Mouse (Mus musculus): ENCODE data around the gene Gdf15. TPM values are rescaled to one million over a fixed set of nuclear protein-coding genes. Genes with fewer than 3 reads are reported as not detected.

Gene Gdf15
- polyA plus RNA-seq, 1 experiment from 2014 or later, result not detected

DNA sequence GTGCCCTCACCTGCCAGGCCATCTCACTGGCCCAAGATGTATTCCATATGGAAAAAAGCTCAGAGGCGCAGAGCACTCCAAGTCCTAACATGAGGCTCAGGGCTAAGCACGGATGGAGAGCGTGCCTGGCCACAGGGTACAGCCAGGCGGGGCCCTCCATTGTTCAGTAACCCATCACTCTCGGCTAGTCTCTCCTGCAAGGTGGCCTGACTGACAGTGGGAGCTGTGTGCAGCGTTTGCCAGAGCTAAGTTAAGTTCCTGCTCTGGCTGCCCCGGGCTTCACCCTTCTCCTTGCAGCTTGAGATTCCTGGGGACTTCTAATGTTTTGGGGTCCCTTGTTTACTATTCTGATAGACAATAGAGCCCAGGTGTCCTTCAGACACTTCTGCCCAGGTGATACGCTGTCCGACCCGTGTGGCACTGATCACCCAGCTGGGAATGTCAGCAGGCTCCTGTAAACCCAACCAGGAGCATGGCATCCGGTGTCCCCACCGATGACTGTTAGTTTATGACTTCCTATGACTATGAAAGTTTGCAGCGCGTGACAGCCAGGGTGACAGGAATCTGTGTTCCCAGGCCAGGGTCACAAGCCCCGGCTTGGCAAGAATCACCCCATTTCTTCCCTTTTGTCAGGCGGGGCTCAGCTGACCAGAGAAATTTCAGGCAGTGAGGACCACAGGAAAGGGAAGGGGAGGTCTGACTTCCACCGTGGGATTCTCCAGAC lies 13.4 kb upstream of the Gdf15 start:
- H3K4me1 ChIP-seq (replicated peaks; ENCODE audit: control insufficient read depth, insufficient read depth, low read length), result no peaks in the 10 kb centered on the region
- H3K27ac ChIP-seq (ENCODE audit: low read depth, low read length), result no peak overlapping the region
- no peaks in the 10 kb centered on the region for H3K27me3 ChIP-seq (ENCODE audit: control insufficient read depth, insufficient read depth, low read length)
- no peak overlapping the region for H3K9ac ChIP-seq (ENCODE audit: low read length)
- H3K4me2 ChIP-seq (ENCODE audit: low read depth, low read length, severe bottlenecking), result no peak overlapping the region
- 68% methylated on average over 17 of the region's 17 CpGs for WGBS
- no peaks in the 10 kb centered on the region for H3K9me3 ChIP-seq (ENCODE audit: control insufficient read depth, low read length)
- H3K4me3 ChIP-seq (ENCODE audit: low read depth, low read length), result no peak overlapping the region
- H3K36me3 ChIP-seq (ENCODE audit: control insufficient read depth, insufficient read depth, low read length), result peaks cover 5% of the 10 kb centered on the region; the same call in 1 of the 2 replicates
- ATAC-seq (replicated peaks; ENCODE audit: low FRiP score), result no peak
- no peak for DNase-seq (ENCODE audit: low spot score)

DNA sequence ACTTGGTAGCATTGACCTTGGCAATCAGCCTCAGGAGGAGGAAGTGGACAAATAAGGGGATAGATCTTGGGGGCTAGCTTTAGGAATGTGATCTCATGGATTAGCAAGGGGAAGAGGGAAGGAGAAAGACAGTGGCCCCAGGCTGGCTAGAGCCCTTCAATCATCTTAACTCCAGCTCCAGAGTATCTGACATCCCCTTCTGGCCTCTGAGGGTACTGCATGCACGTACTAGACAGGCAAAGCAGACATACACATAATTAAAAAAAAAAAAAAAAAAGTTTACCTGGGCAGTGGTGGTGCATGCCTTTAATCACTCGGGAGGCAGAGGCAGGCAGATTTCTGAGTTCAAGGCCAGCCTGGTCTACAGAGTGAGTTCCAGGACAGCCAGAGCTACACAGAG lies 11.8 kb upstream of the Gdf15 start:
- Histone ChIP-seq H3K4me1 (replicated peaks; ENCODE audit: control insufficient read depth, insufficient read depth, low read length) (no peaks in the 10 kb centered on the region), H3K27ac (ENCODE audit: low read depth, low read length) (no peak overlapping the region), H3K9me3 (ENCODE audit: control insufficient read depth, low read length) (no peaks in the 10 kb centered on the region), H3K4me3 (ENCODE audit: low read depth, low read length) (no peak overlapping the region), H3K9ac (ENCODE audit: low read length) (no peak overlapping the region), H3K27me3 (ENCODE audit: control insufficient read depth, insufficient read depth, low read length) (no peaks in the 10 kb centered on the region), H3K4me2 (ENCODE audit: low read depth, low read length, severe bottlenecking) (no peak overlapping the region), H3K36me3 (ENCODE audit: control insufficient read depth, insufficient read depth, low read length) (no peaks in the 10 kb centered on the region; the same call in 1 of the 2 replicates)
- WGBS, result 85% methylated on average over 2 of the region's 2 CpGs
- DNase-seq (ENCODE audit: low spot score), result no peak
- ATAC-seq (replicated peaks; ENCODE audit: low FRiP score), result no peak

DNA sequence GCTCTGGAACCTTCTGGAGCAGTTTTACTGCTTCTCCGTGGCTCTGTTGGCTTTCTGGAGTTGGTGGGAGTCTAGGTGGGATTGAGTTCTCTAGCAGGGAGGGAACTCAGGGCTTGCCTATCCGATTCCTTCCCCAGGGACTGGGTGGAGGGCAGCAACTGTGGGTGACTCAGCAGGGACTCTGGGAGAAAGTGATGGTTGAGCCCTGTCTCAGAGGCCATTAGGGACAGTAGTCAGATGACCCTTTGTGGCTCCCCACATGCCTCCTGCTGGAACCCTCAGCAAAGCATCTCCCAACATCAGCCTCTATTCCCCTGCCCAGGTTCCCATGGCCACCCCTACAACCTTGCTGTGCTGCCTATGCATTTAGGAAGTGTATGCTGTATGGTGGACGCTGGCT lies 10.8 kb upstream of the Gdf15 start:
- Histone ChIP-seq H3K27me3 (ENCODE audit: control insufficient read depth, insufficient read depth, low read length) (no peaks in the 10 kb centered on the region), H3K4me3 (ENCODE audit: low read depth, low read length) (no peak overlapping the region), H3K4me2 (ENCODE audit: low read depth, low read length, severe bottlenecking) (no peak overlapping the region), H3K9me3 (ENCODE audit: control insufficient read depth, low read length) (no peaks in the 10 kb centered on the region), H3K4me1 (replicated peaks; ENCODE audit: control insufficient read depth, insufficient read depth, low read length) (no peaks in the 10 kb centered on the region), H3K36me3 (ENCODE audit: control insufficient read depth, insufficient read depth, low read length) (no peaks in the 10 kb centered on the region), H3K9ac (ENCODE audit: low read length) (no peak overlapping the region), H3K27ac (ENCODE audit: low read depth, low read length) (no peak overlapping the region)
- DNase-seq (ENCODE audit: low spot score), result no peak
- WGBS, result 75% methylated on average over 3 of the region's 3 CpGs
- ATAC-seq (replicated peaks; ENCODE audit: low FRiP score), result no peak

DNA sequence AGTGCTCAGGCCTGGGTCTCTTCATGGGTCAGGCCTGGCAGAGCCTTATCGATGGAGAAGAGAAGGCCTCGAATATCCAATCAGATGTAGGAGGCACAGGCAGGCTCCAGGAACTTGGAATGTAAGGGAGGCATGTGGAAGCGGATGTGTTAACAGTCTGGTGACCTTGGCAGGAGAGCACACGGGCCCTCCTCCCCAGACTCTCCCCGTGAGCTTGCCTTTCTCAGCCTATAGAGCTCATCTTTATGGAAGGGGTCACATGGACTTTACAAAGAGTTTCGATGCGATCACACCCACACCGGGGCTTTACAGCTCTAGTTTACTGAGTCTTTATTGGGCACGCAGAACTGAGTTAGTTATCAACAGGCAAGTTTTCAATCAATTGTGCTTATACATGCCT lies 6.5 kb upstream of the Gdf15 start:
- no peak overlapping the region for H3K27ac ChIP-seq (ENCODE audit: low read depth, low read length)
- DNase-seq (ENCODE audit: low spot score) (no peak), ATAC-seq (replicated peaks; ENCODE audit: low FRiP score) (no peak)
- no peaks in the 10 kb centered on the region for H3K36me3 ChIP-seq (ENCODE audit: control insufficient read depth, insufficient read depth, low read length)
- H3K4me1 ChIP-seq (replicated peaks; ENCODE audit: control insufficient read depth, insufficient read depth, low read length), result no peaks in the 10 kb centered on the region
- no peaks in the 10 kb centered on the region for H3K27me3 ChIP-seq (ENCODE audit: control insufficient read depth, insufficient read depth, low read length)
- H3K4me2 ChIP-seq (ENCODE audit: low read depth, low read length, severe bottlenecking), result no peak overlapping the region
- WGBS, result 81% methylated on average over 9 of the region's 9 CpGs
- H3K9me3 ChIP-seq (ENCODE audit: control insufficient read depth, low read length), result no peaks in the 10 kb centered on the region
- no peak overlapping the region for H3K9ac ChIP-seq (ENCODE audit: low read length)
- H3K4me3 ChIP-seq (ENCODE audit: low read depth, low read length), result no peak overlapping the region

DNA sequence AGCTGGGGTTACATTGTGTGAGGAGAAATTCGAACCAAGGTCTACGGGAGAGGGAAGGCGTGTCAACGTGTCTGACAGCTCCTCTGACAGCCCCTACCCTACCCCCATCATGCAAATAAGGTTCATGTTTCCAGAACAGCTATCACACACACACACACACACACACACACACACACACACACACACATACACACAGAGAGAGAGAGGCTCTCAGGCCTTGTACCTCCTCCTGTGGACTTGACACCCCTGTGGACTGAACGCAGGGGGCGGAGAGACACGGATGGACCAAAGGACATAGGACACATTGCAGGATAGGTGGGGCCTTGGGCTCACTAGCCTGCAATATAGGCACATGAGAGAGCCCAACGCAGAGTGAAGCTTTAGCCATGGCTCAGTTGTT lies 4.6 kb upstream of the Gdf15 start:
- peaks cover 2% of the 10 kb centered on the region; the same call in 1 of the 2 replicates for H3K27me3 ChIP-seq (ENCODE audit: control insufficient read depth, insufficient read depth, low read length)
- ATAC-seq (replicated peaks; ENCODE audit: low FRiP score), result no peak
- H3K27ac ChIP-seq (ENCODE audit: low read depth, low read length), result no peak overlapping the region
- H3K9ac ChIP-seq (ENCODE audit: low read length), result peak overlapping the region; percentile 32; the same call in 1 of the 2 replicates
- H3K4me1 ChIP-seq (replicated peaks; ENCODE audit: control insufficient read depth, insufficient read depth, low read length), result no peaks in the 10 kb centered on the region
- H3K9me3 ChIP-seq (ENCODE audit: control insufficient read depth, low read length), result no peaks in the 10 kb centered on the region
- H3K4me3 ChIP-seq (ENCODE audit: low read depth, low read length), result no peak overlapping the region
- 66% methylated on average over 8 of the region's 8 CpGs for WGBS
- no peak for DNase-seq (ENCODE audit: low spot score)
- H3K4me2 ChIP-seq (ENCODE audit: low read depth, low read length, severe bottlenecking), result no peak overlapping the region
- no peaks in the 10 kb centered on the region for H3K36me3 ChIP-seq (ENCODE audit: control insufficient read depth, insufficient read depth, low read length)

DNA sequence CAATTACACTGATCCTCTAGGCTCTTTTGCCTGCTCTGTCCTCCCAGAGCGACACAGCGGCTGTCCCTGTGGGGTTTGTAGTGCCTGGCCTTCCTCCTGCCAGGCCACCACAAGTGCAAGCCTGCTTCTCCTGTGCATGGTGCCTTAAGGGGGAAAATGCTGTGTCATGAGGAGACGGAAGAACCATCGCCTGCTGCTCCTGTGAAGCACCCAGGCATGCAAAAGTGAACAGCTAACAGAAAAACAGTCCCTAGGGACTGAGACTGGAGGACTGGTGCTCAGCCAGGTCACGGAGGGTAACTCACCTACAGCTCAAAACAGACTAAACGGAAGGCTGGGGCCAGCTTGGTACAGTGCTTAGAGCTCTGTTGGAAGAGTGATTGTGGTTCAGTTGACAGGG lies 3.3 kb upstream of the Gdf15 start:
- no peak overlapping the region for H3K4me2 ChIP-seq (ENCODE audit: low read depth, low read length, severe bottlenecking)
- H3K9ac ChIP-seq (ENCODE audit: low read length), result no peak overlapping the region
- H3K27ac ChIP-seq (ENCODE audit: low read depth, low read length), result no peak overlapping the region

DNA sequence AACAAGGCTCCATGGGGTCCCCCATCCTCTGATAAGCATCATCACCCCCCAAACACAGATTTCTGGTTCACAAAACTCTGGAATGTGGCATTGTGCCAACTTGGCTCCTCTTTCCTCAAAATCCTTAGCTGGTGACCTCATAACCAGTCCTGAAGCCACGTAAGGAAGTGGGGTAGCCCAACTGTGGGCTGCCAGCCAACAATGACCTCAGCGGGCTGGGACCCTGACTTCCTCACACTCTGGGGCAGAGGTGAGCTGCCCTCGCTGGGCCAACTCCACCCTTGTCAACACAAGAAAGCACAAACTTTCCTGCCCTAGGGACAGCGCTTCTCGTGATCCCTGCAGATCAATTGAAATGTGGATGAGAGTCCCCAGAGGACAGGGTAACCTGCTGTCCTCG lies 1.8 kb upstream of the Gdf15 start:
- 74% methylated on average over 6 of the region's 6 CpGs for WGBS
- Histone ChIP-seq H3K36me3 (ENCODE audit: control insufficient read depth, insufficient read depth, low read length) (no peaks in the 10 kb centered on the region), H3K4me2 (ENCODE audit: low read depth, low read length, severe bottlenecking) (no peak overlapping the region), H3K4me3 (ENCODE audit: low read depth, low read length) (no peak overlapping the region), H3K27me3 (ENCODE audit: control insufficient read depth, insufficient read depth, low read length) (peaks cover 12% of the 10 kb centered on the region), H3K27ac (ENCODE audit: low read depth, low read length) (no peak overlapping the region), H3K9ac (ENCODE audit: low read length) (no peak overlapping the region), H3K4me1 (replicated peaks; ENCODE audit: control insufficient read depth, insufficient read depth, low read length) (peaks cover 10% of the 10 kb centered on the region), H3K9me3 (ENCODE audit: control insufficient read depth, low read length) (no peaks in the 10 kb centered on the region)
- DNase-seq (ENCODE audit: low spot score), result no peak
- ATAC-seq (replicated peaks; ENCODE audit: low FRiP score), result no peak

More for the DNA sequence above, 3.3 kb upstream of the Gdf15 start:
- Histone ChIP-seq H3K9me3 (ENCODE audit: control insufficient read depth, low read length) (no peaks in the 10 kb centered on the region), H3K4me3 (ENCODE audit: low read depth, low read length) (no peak overlapping the region), H3K27me3 (ENCODE audit: control insufficient read depth, insufficient read depth, low read length) (peaks cover 12% of the 10 kb centered on the region), H3K4me1 (replicated peaks; ENCODE audit: control insufficient read depth, insufficient read depth, low read length) (peaks cover 7% of the 10 kb centered on the region), H3K36me3 (ENCODE audit: control insufficient read depth, insufficient read depth, low read length) (no peaks in the 10 kb centered on the region)
- 83% methylated on average over 6 of the region's 6 CpGs for WGBS
- no peak for DNase-seq (ENCODE audit: low spot score)
- ATAC-seq (replicated peaks; ENCODE audit: low FRiP score), result no peak

DNA sequence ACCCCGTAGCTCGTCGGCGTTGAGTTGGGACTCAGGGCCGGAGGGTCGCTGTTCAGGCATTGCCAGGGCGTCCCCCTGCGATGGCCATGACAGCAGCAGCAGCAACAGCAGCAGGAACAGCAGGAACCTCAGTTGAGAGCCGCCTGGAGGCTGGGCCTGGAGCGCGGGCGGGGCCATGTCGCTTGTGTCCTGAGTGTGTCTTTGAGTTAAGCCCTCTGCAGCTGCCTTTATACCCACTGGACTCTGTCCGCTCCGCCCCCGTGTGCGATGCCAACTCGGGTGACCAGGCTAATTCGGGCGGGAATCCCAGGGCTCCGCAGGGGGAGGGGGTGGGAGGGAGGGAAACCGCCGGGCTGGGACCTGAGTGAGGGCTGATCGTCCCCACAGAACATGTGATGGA lies 820 bp downstream of the Gdf15 start:
- Histone ChIP-seq H3K4me1 (replicated peaks; ENCODE audit: control insufficient read depth, insufficient read depth, low read length) (peaks cover 10% of the 10 kb centered on the region), H3K9me3 (ENCODE audit: control insufficient read depth, low read length) (no peaks in the 10 kb centered on the region), H3K27me3 (ENCODE audit: control insufficient read depth, insufficient read depth, low read length) (peaks cover 12% of the 10 kb centered on the region), H3K4me3 (ENCODE audit: low read depth, low read length) (no peak overlapping the region), H3K36me3 (ENCODE audit: control insufficient read depth, insufficient read depth, low read length) (no peaks in the 10 kb centered on the region), H3K27ac (ENCODE audit: low read depth, low read length) (no peak overlapping the region), H3K9ac (ENCODE audit: low read length) (no peak overlapping the region), H3K4me2 (ENCODE audit: low read depth, low read length, severe bottlenecking) (no peak overlapping the region)
- WGBS, result 18% methylated on average over 21 of the region's 24 CpGs
- ATAC-seq (replicated peaks; ENCODE audit: low FRiP score) (no peak), DNase-seq (ENCODE audit: low spot score) (no peak)
